In genomic region chr19:46324366-46324765, GRCm38 (mm10) we compare ENCODE assay signal across 19 mouse cellular contexts. TPM values are rescaled to one million over a fixed set of nuclear protein-coding genes. Genes with fewer than 3 reads are reported as not detected.
A peak's percentile ranks its signal among the peaks of the same experiment; 100 is the strongest.
DNase-seq lines count a peak whose midpoint lies in the region; ATAC-seq and TF ChIP-seq lines count a peak whose summit lies in the region.
"Had no signal": no experiment of that assay in that cellular context is flagged by ENCODE, and none has a peak within 500 bp of the region (broad histone marks: within the 10 kb centered on the region; RNA-seq: fewer than 3 reads in every experiment).

No protein-coding gene starts in this region.

- peak overlapping the region; percentile 84 for H3K9ac ChIP-seq in hindbrain, embryonic 13.5 days
- no peak overlapping the region for H3K9ac ChIP-seq in hindbrain, embryonic 11.5 days (ENCODE audit: low read depth, low read length)
- no peak overlapping the region for H3K9ac ChIP-seq in forebrain, postnatal 0 days
- peak overlapping the region; percentile 56; the same call in 1 of the 2 replicates for H3K9ac ChIP-seq in midbrain, postnatal 0 days (replicated peaks; ENCODE audit: low read length, poor library complexity, severe bottlenecking)
- H3K9ac ChIP-seq: embryonic facial prominence, embryonic 12.5 days; heart, embryonic 15.5 days; liver, embryonic 14.5 days; lung, embryonic 15.5 days had no signal

- no peak overlapping the region for H3K27ac ChIP-seq in hindbrain, embryonic 13.5 days
- no peak overlapping the region for H3K27ac ChIP-seq in hindbrain, embryonic 11.5 days (ENCODE audit: low read depth, low read length)
- no peak overlapping the region for H3K27ac ChIP-seq in forebrain, postnatal 0 days (ENCODE audit: low read depth, low read length)
- no peak overlapping the region for H3K27ac ChIP-seq in midbrain, postnatal 0 days (ENCODE audit: low read depth, low read length)
- H3K27ac ChIP-seq: embryonic facial prominence, embryonic 12.5 days; heart, embryonic 15.5 days; kidney, postnatal 0 days; liver, embryonic 14.5 days; lung, embryonic 15.5 days had no signal

- H3K4me1 ChIP-seq in hindbrain, embryonic 13.5 days (replicated peaks): peaks cover 88% of the 10 kb centered on the region
- peaks cover 31% of the 10 kb centered on the region for H3K4me1 ChIP-seq in hindbrain, embryonic 11.5 days (replicated peaks; ENCODE audit: control insufficient read depth, insufficient read depth, low read length)
- peaks cover 20% of the 10 kb centered on the region for H3K4me1 ChIP-seq in forebrain, postnatal 0 days (ENCODE audit: insufficient read depth)
- peaks cover 33% of the 10 kb centered on the region for H3K4me1 ChIP-seq in midbrain, postnatal 0 days (ENCODE audit: insufficient read depth, low read length)

- no peak for TF ChIP-seq CTCF in forebrain, postnatal 0 days (IDR thresholded peaks at IDR 0.05; ENCODE audit: low read depth)
- TF ChIP-seq CTCF in midbrain, postnatal 0 days (IDR thresholded peaks at IDR 0.05): no peak

- H3K27me3 ChIP-seq in hindbrain, embryonic 13.5 days: peaks cover 48% of the 10 kb centered on the region
- H3K27me3 ChIP-seq in hindbrain, embryonic 11.5 days (ENCODE audit: control insufficient read depth, insufficient read depth, low read length): peaks cover 37% of the 10 kb centered on the region
- no peaks in the 10 kb centered on the region for H3K27me3 ChIP-seq in forebrain, postnatal 0 days (ENCODE audit: insufficient read depth, low read length)
- H3K27me3 ChIP-seq in midbrain, postnatal 0 days (ENCODE audit: insufficient read depth, low read length): no peaks in the 10 kb centered on the region

- peak; percentile 63 for DNase-seq in cerebellum, adult 9-11 months
- no peak for DNase-seq in cerebellum, postnatal 36 days
- DNase-seq in hindbrain, embryonic 11.5 days (ENCODE audit: low spot score): no peak
- DNase-seq in forebrain, postnatal 0 days: no peak
- no peak for DNase-seq in midbrain, postnatal 0 days (ENCODE audit: low spot score)
- DNase-seq in kidney, adult 18-20 months: no peak
- DNase-seq in left cerebral cortex, postnatal 10 days (ENCODE audit: extremely low spot score in 1 of 2, low spot score in 2 of 2): no peak
- DNase-seq: adrenal gland, postnatal 25 days; gastrocnemius, postnatal 10 days; thymus, postnatal 4 days had no signal

- H3K9me3 ChIP-seq in hindbrain, embryonic 13.5 days: no peaks in the 10 kb centered on the region
- no peaks in the 10 kb centered on the region for H3K9me3 ChIP-seq in hindbrain, embryonic 11.5 days (ENCODE audit: control insufficient read depth, low read length)
- no peaks in the 10 kb centered on the region for H3K9me3 ChIP-seq in forebrain, postnatal 0 days (ENCODE audit: low read length)
- no peaks in the 10 kb centered on the region for H3K9me3 ChIP-seq in midbrain, postnatal 0 days (ENCODE audit: low read length)
- H3K9me3 ChIP-seq: embryonic facial prominence, embryonic 12.5 days; G1E; heart, embryonic 15.5 days; lung, embryonic 15.5 days had no signal

- no peaks in the 10 kb centered on the region for H3K36me3 ChIP-seq in hindbrain, embryonic 13.5 days
- H3K36me3 ChIP-seq in hindbrain, embryonic 11.5 days (ENCODE audit: control insufficient read depth, insufficient read depth, low read length): no peaks in the 10 kb centered on the region
- peaks cover 9% of the 10 kb centered on the region; the same call in 1 of the 2 replicates for H3K36me3 ChIP-seq in forebrain, postnatal 0 days (ENCODE audit: insufficient read depth)
- 0 out of 2 replicates have a peak, but pooled peaks cover 3% of the 10 kb centered on the region for H3K36me3 ChIP-seq in midbrain, postnatal 0 days (ENCODE audit: insufficient read depth, low read length)
- H3K36me3 ChIP-seq: embryonic facial prominence, embryonic 12.5 days; heart, embryonic 15.5 days; lung, embryonic 15.5 days had no signal

- ATAC-seq in hindbrain, embryonic 13.5 days (ENCODE audit: low FRiP score): no peak
- no peak for ATAC-seq in hindbrain, embryonic 11.5 days (ENCODE audit: low FRiP score)
- ATAC-seq in forebrain, postnatal 0 days: no peak
- no peak for ATAC-seq in midbrain, postnatal 0 days (ENCODE audit: low FRiP score)
- ATAC-seq: intestine, postnatal 0 days had no signal

- intact Hi-C loops in left cerebral cortex, postnatal 10 days (cut with DNase I): no loop called here

- WGBS in hindbrain, embryonic 13.5 days: 77% methylated on average over 11 of the region's 11 CpGs
- 74% methylated on average over 11 of the region's 11 CpGs for WGBS in hindbrain, embryonic 11.5 days
- WGBS in forebrain, postnatal 0 days: 72% methylated on average over 11 of the region's 11 CpGs
- WGBS in midbrain, postnatal 0 days: 77% methylated on average over 11 of the region's 11 CpGs

- peak overlapping the region; percentile 99 for H3K4me2 ChIP-seq in hindbrain, embryonic 13.5 days
- H3K4me2 ChIP-seq in hindbrain, embryonic 11.5 days (replicated peaks; ENCODE audit: low read depth, low read length): no peak overlapping the region
- H3K4me2 ChIP-seq in forebrain, postnatal 0 days (ENCODE audit: low read depth): peak overlapping the region; percentile 95
- peak overlapping the region; percentile 97; the same call in 1 of the 2 replicates for H3K4me2 ChIP-seq in midbrain, postnatal 0 days (ENCODE audit: low read depth, low read length, poor library complexity, severe bottlenecking)
- H3K4me2 ChIP-seq: embryonic facial prominence, embryonic 12.5 days; heart, embryonic 15.5 days; lung, embryonic 15.5 days had no signal

- no peak overlapping the region for H3K4me3 ChIP-seq in hindbrain, embryonic 13.5 days
- H3K4me3 ChIP-seq in hindbrain, embryonic 11.5 days (ENCODE audit: low read depth, low read length): no peak overlapping the region
- H3K4me3 ChIP-seq in forebrain, postnatal 0 days (ENCODE audit: low read depth, low read length): no peak overlapping the region
- H3K4me3 ChIP-seq in midbrain, postnatal 0 days (ENCODE audit: low read depth, low read length): no peak overlapping the region
- H3K4me3 ChIP-seq: embryonic facial prominence, embryonic 12.5 days; erythroblast, embryonic 14.5 days; heart, embryonic 15.5 days; lung, embryonic 15.5 days had no signal

RNA-seq across cellular contexts. Expression of gene Psd, which starts 2.6 kb away (rescaled TPM):
- 58.4 and 59.3 TPM in 2 replicates for polyA plus RNA-seq in hindbrain, embryonic 13.5 days (2015; fragmentation: Nextera tagmentation; extraction: Ambion mirVana)
- 10.0 and 11.9 TPM in 2 replicates for polyA plus RNA-seq in hindbrain, embryonic 11.5 days (2014; fragmentation: Nextera tagmentation; extraction: Ambion mirVana)
- total RNA-seq in forebrain, postnatal 0 days (2014; rRNA removed): 395 and 483 TPM in 2 replicates
- polyA plus RNA-seq in forebrain, postnatal 0 days (2015; fragmentation: Nextera tagmentation; extraction: Ambion mirVana): 158 and 178 TPM in 2 replicates
- total RNA-seq in midbrain, postnatal 0 days (2014; rRNA removed): 471 and 481 TPM in 2 replicates
- polyA plus RNA-seq in midbrain, postnatal 0 days (2015; fragmentation: Nextera tagmentation; extraction: Ambion mirVana): 179 and 185 TPM in 2 replicates
- 100 to 1,000 TPM; 631 to 653 TPM for total RNA-seq in left cerebral cortex, postnatal 10 days (2021)

RNA-seq across cellular contexts. Expression of gene Fbxl15, which starts 3.6 kb away (rescaled TPM):
- 39.8 and 40.0 TPM in 2 replicates for polyA plus RNA-seq in hindbrain, embryonic 13.5 days (2015; fragmentation: Nextera tagmentation; extraction: Ambion mirVana)
- polyA plus RNA-seq in hindbrain, embryonic 11.5 days (2014; fragmentation: Nextera tagmentation; extraction: Ambion mirVana): 26.3 and 27.1 TPM in 2 replicates
- total RNA-seq in forebrain, postnatal 0 days (2014; rRNA removed): 37.2 and 54.8 TPM in 2 replicates
- polyA plus RNA-seq in forebrain, postnatal 0 days (2015; fragmentation: Nextera tagmentation; extraction: Ambion mirVana): 50.3 and 59.1 TPM in 2 replicates
- total RNA-seq in midbrain, postnatal 0 days (2014; rRNA removed): 48.3 and 57.8 TPM in 2 replicates
- 55.2 and 56.8 TPM in 2 replicates for polyA plus RNA-seq in midbrain, postnatal 0 days (2015; fragmentation: Nextera tagmentation; extraction: Ambion mirVana)
- total RNA-seq in left cerebral cortex, postnatal 10 days (2021): 10 to 100 TPM; 25.9 to 29.2 TPM

RNA-seq across cellular contexts. Expression of gene Cuedc2, which starts 14.1 kb away (rescaled TPM):
- polyA plus RNA-seq in hindbrain, embryonic 13.5 days (2015; fragmentation: Nextera tagmentation; extraction: Ambion mirVana): 317 and 326 TPM in 2 replicates
- polyA plus RNA-seq in hindbrain, embryonic 11.5 days (2014; fragmentation: Nextera tagmentation; extraction: Ambion mirVana): 252 and 260 TPM in 2 replicates
- 214 and 275 TPM in 2 replicates for total RNA-seq in forebrain, postnatal 0 days (2014; rRNA removed)
- polyA plus RNA-seq in forebrain, postnatal 0 days (2015; fragmentation: Nextera tagmentation; extraction: Ambion mirVana): 388 and 443 TPM in 2 replicates
- 157 and 177 TPM in 2 replicates for total RNA-seq in midbrain, postnatal 0 days (2014; rRNA removed)
- polyA plus RNA-seq in midbrain, postnatal 0 days (2015; fragmentation: Nextera tagmentation; extraction: Ambion mirVana): 314 and 337 TPM in 2 replicates
- total RNA-seq in left cerebral cortex, postnatal 10 days (2021): 100 to 1,000 TPM; 183 to 200 TPM

RNA-seq across cellular contexts. Expression of gene Mfsd13a, which starts 16.6 kb away (rescaled TPM):
- polyA plus RNA-seq in hindbrain, embryonic 13.5 days (2015; fragmentation: Nextera tagmentation; extraction: Ambion mirVana): 8.2 and 11.2 TPM in 2 replicates
- polyA plus RNA-seq in hindbrain, embryonic 11.5 days (2014; fragmentation: Nextera tagmentation; extraction: Ambion mirVana): 4.4 and 6.9 TPM in 2 replicates
- total RNA-seq in forebrain, postnatal 0 days (2014; rRNA removed): 4.1 and 5.3 TPM in 2 replicates
- polyA plus RNA-seq in forebrain, postnatal 0 days (2015; fragmentation: Nextera tagmentation; extraction: Ambion mirVana): 11.5 and 14.1 TPM in 2 replicates
- 7.2 and 19.2 TPM in 2 replicates for total RNA-seq in midbrain, postnatal 0 days (2014; rRNA removed)
- polyA plus RNA-seq in midbrain, postnatal 0 days (2015; fragmentation: Nextera tagmentation; extraction: Ambion mirVana): 10.6 and 11.4 TPM in 2 replicates
- total RNA-seq in left cerebral cortex, postnatal 10 days (2021): 10 to 100 TPM; 22.0 to 23.5 TPM
- total RNA-seq: G1E had no signal

RNA-seq across cellular contexts. Expression of gene Nfkb2, which starts 20.2 kb away (rescaled TPM):
- polyA plus RNA-seq in hindbrain, embryonic 13.5 days (2015; fragmentation: Nextera tagmentation; extraction: Ambion mirVana): 2.3 and 2.4 TPM in 2 replicates
- 2.7 and 4.6 TPM in 2 replicates for polyA plus RNA-seq in hindbrain, embryonic 11.5 days (2014; fragmentation: Nextera tagmentation; extraction: Ambion mirVana)
- 2.2 TPM in 2 replicates for total RNA-seq in forebrain, postnatal 0 days (2014; rRNA removed)
- 1.2 and 1.3 TPM in 2 replicates for polyA plus RNA-seq in forebrain, postnatal 0 days (2015; fragmentation: Nextera tagmentation; extraction: Ambion mirVana)
- total RNA-seq in midbrain, postnatal 0 days (2014; rRNA removed): 3.1 and 4.5 TPM in 2 replicates
- 2.3 and 2.4 TPM in 2 replicates for polyA plus RNA-seq in midbrain, postnatal 0 days (2015; fragmentation: Nextera tagmentation; extraction: Ambion mirVana)
- 1 to 10 TPM; 2.0 to 2.4 TPM for total RNA-seq in left cerebral cortex, postnatal 10 days (2021)

Comparison
In these comparisons a context has a peak if more than half of its experiments do, and no peak if none do; other contexts are left out.
1. H3K9ac ChIP-seq: peak in hindbrain, embryonic 13.5 days (single experiment) and midbrain, postnatal 0 days (single experiment); none in hindbrain, embryonic 11.5 days (single experiment) and forebrain, postnatal 0 days (single experiment).